Mouse (Mus musculus): Measurements from ENCODE around the gene Srebf2. TPM values are rescaled to one million over a fixed set of nuclear protein-coding genes. Genes with fewer than 3 reads are reported as not detected.

Gene Srebf2
- total RNA-seq, 2 experiments from 2014 or later: 21.0 to 28.3 TPM

Other genes starting within 250 kb of the Srebf2 start
- 14.0 and 17.1 TPM in 2 replicates for gene Polr3h, start 220.9 kb upstream of the Srebf2 start, total RNA-seq (2015)
- gene Polr3h, start 220.9 kb upstream of the Srebf2 start, total RNA-seq (2017): 37.6 and 37.7 TPM in 2 replicates
- gene Csdc2, start 210.4 kb upstream of the Srebf2 start, total RNA-seq (2015): not detected in 2 replicates
- not detected in 2 replicates for gene Csdc2, start 210.4 kb upstream of the Srebf2 start, total RNA-seq (2017)
- 22.9 and 23.0 TPM in 2 replicates for gene Pmm1, start 186.3 kb upstream of the Srebf2 start, total RNA-seq (2015)
- 13.2 and 17.0 TPM in 2 replicates for gene Pmm1, start 186.3 kb upstream of the Srebf2 start, total RNA-seq (2017)
- not detected in 2 replicates for gene 1700029P11Rik, start 166.6 kb upstream of the Srebf2 start, total RNA-seq (2015)
- gene 1700029P11Rik, start 166.6 kb upstream of the Srebf2 start, total RNA-seq (2017): not detected in 2 replicates
- gene Xrcc6, start 159.3 kb upstream of the Srebf2 start, total RNA-seq (2015): 75.3 and 108 TPM in 2 replicates
- gene Xrcc6, start 159.3 kb upstream of the Srebf2 start, total RNA-seq (2017): 135 and 249 TPM in 2 replicates
- gene Desi1, start 113.3 kb upstream of the Srebf2 start, total RNA-seq (2015): 32.6 and 38.4 TPM in 2 replicates
- 7.1 and 9.2 TPM in 2 replicates for gene Desi1, start 113.3 kb upstream of the Srebf2 start, total RNA-seq (2017)
- 235 and 245 TPM in 2 replicates for gene Snu13, start 99.6 kb upstream of the Srebf2 start, total RNA-seq (2015)
- gene Snu13, start 99.6 kb upstream of the Srebf2 start, total RNA-seq (2017): 201 and 202 TPM in 2 replicates
- not detected in 2 replicates for gene 4930407I10Rik, start 88.0 kb upstream of the Srebf2 start, total RNA-seq (2015)
- not detected in 2 replicates for gene 4930407I10Rik, start 88.0 kb upstream of the Srebf2 start, total RNA-seq (2017)
- not detected in 2 replicates for gene Mei1, start 77.2 kb upstream of the Srebf2 start, total RNA-seq (2015)
- not detected in 2 replicates for gene Mei1, start 77.2 kb upstream of the Srebf2 start, total RNA-seq (2017)
- 5.5 and 10.4 TPM in 2 replicates for gene Ccdc134, start 19.3 kb upstream of the Srebf2 start, total RNA-seq (2015)
- gene Ccdc134, start 19.3 kb upstream of the Srebf2 start, total RNA-seq (2017): 19.6 and 29.7 TPM in 2 replicates
- gene Shisa8, start 65.6 kb downstream of the Srebf2 start, total RNA-seq (2015): 0.10 and 0.12 TPM in 2 replicates
- gene Shisa8, start 65.6 kb downstream of the Srebf2 start, total RNA-seq (2017): 0.27 and 3.2 TPM in 2 replicates
- gene Tnfrsf13c, start 77.2 kb downstream of the Srebf2 start, total RNA-seq (2015): 2.1 and 2.4 TPM in 2 replicates
- gene Tnfrsf13c, start 77.2 kb downstream of the Srebf2 start, total RNA-seq (2017): 0.34 and 0.92 TPM in 2 replicates
- gene Cenpm, start 97.6 kb downstream of the Srebf2 start, total RNA-seq (2015): 32.9 and 42.6 TPM in 2 replicates
- gene Cenpm, start 97.6 kb downstream of the Srebf2 start, total RNA-seq (2017): 16.5 and 24.9 TPM in 2 replicates
- gene 1500009C09Rik, start 105.2 kb downstream of the Srebf2 start, total RNA-seq (2015): not detected in 2 replicates
- not detected in 2 replicates for gene 1500009C09Rik, start 105.2 kb downstream of the Srebf2 start, total RNA-seq (2017)
- 0.07 TPM in 1 of 2 replicates, not detected in the other for gene Sept3, start 127.7 kb downstream of the Srebf2 start, total RNA-seq (2015)
- 0.08 TPM in 1 of 2 replicates, not detected in the other for gene Sept3, start 127.7 kb downstream of the Srebf2 start, total RNA-seq (2017)
- gene Wbp2nl, start 151.8 kb downstream of the Srebf2 start, total RNA-seq (2015): 0.17 TPM in 1 of 2 replicates, not detected in the other
- gene Wbp2nl, start 151.8 kb downstream of the Srebf2 start, total RNA-seq (2017): not detected in 2 replicates
- gene Naga, start 191.7 kb downstream of the Srebf2 start, total RNA-seq (2015): 39.9 and 43.8 TPM in 2 replicates
- 37.1 and 37.3 TPM in 2 replicates for gene Naga, start 191.7 kb downstream of the Srebf2 start, total RNA-seq (2017)
- 2.0 and 3.5 TPM in 2 replicates for gene Pheta2, start 191.8 kb downstream of the Srebf2 start, total RNA-seq (2015)
- gene Pheta2, start 191.8 kb downstream of the Srebf2 start, total RNA-seq (2017): 5.2 and 7.4 TPM in 2 replicates
- gene Smdt1, start 191.8 kb downstream of the Srebf2 start, total RNA-seq (2015): 155 and 168 TPM in 2 replicates
- gene Smdt1, start 191.8 kb downstream of the Srebf2 start, total RNA-seq (2017): 94.0 and 121 TPM in 2 replicates
- gene Ndufa6, start 207.1 kb downstream of the Srebf2 start, total RNA-seq (2015): 244 and 269 TPM in 2 replicates
- 136 and 168 TPM in 2 replicates for gene Ndufa6, start 207.1 kb downstream of the Srebf2 start, total RNA-seq (2017)
- gene Cyp2d22, start 233.1 kb downstream of the Srebf2 start, total RNA-seq (2015): 1.7 TPM in 1 of 2 replicates, not detected in the other
- gene Cyp2d22, start 233.1 kb downstream of the Srebf2 start, total RNA-seq (2017): 0.03 TPM in 1 of 2 replicates, not detected in the other
- gene Cyp2d11, start 246.8 kb downstream of the Srebf2 start, total RNA-seq (2015): not detected in 2 replicates
- not detected in 2 replicates for gene Cyp2d11, start 246.8 kb downstream of the Srebf2 start, total RNA-seq (2017)

All from megakaryocyte progenitor cell, adult 5-6 weeks (primary cell).